Mouse (Mus musculus): ENCODE data around the gene Hook1. TPM values are rescaled to one million over a fixed set of nuclear protein-coding genes. Genes with fewer than 3 reads are reported as not detected.
A peak's percentile ranks its signal among the peaks of the same experiment; 100 is the strongest.

Gene Hook1
- 96.9 and 102 TPM in 2 replicates for polyA plus RNA-seq (2014; fragmentation: Nextera tagmentation; extraction: Ambion mirVana)

DNA sequence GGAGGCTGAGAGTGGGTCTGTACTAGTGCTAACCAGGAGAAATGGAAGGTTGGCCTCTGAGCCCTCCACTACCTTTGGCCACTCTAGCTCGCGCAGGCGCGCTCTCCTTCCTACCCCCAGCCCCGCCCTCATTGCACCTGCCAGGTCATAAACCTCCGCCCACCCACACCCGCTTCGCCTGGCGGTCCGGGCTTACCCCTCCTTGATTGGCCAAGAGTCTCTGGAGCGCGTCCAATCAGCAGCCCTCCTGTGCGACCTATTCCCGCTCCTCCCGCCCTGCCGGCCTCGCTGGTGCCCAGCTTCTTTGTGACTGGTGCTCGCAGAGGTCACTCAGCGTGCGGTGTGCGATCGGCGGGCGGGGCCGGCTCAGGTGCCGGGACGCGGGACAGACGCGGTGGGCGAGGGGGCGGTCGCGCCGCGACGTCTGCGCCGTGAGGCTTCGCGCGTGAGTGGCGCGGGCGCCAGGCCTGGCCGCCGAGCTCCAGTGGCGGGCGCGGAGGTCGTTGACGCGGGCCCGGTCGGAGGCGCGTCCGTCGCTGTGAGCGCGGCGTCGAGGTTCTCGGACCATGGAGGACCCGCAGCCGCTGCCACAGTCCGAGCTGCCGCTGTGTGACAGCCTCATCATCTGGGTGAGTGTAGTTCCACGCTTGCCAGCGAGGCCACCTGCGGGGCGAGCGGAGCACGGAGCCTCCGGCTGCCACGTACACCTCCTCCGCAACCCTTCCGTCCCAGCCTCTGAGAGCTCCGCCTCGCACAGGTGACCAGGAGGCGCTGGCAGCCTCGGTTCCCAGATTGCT is at the start of gene Hook1:
TSS of gene Hook1 (plus strand) at position 313 of the 797 bp plus-strand sequence.
- peak within 1 kb of the TSS; percentile 75 for H3K4me3 ChIP-seq (ENCODE audit: low read depth, low read length)
- H3K27me3 ChIP-seq (ENCODE audit: control insufficient read depth, insufficient read depth, low read length) = no peaks in the 10 kb centered on the region
- H3K36me3 ChIP-seq (ENCODE audit: control insufficient read depth, insufficient read depth, low read length) = no peaks in the 10 kb centered on the region
- under 1% methylated on average over 80 of the region's 82 CpGs for whole genome bisulfite sequencing
- H3K4me2 ChIP-seq (ENCODE audit: low read depth, low read length) = peak within 1 kb of the TSS; percentile 56
- peaks cover 6% of the 10 kb centered on the region; the same call in 1 of the 2 replicates for H3K4me1 ChIP-seq (ENCODE audit: control insufficient read depth, insufficient read depth, low read length)
- ATAC-seq (ENCODE audit: low read depth) = peak; percentile 100
- peak within 1 kb of the TSS; percentile 82 for H3K27ac ChIP-seq (ENCODE audit: low read depth, low read length)
- H3K9ac ChIP-seq (replicated peaks; ENCODE audit: low read depth, low read length) = peak within 1 kb of the TSS; percentile 89
- H3K9me3 ChIP-seq (ENCODE audit: control insufficient read depth, low read length) = no peaks in the 10 kb centered on the region

DNA sequence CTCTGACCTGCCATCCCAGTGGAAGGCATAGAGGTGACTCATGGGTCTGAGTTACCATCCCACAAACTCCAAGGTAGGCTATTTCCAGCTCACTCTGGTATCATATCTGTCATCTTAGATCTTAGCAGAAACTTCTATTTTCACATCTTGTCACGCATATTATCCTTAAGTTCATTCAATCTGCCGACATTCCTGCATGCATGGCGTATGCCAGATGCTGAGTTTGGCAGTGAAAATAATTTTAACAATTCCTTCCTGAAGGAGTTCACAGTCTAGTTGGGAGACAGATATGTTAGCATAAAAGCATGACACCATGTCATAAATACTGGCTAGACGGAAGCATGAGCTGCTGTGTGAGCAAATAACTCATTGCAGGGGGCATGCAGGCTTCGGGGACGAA is 49.3 kb upstream of the Hook1 start:
- Histone ChIP-seq H3K36me3 (ENCODE audit: control insufficient read depth, insufficient read depth, low read length) (no peaks in the 10 kb centered on the region), H3K27me3 (ENCODE audit: control insufficient read depth, insufficient read depth, low read length) (no peaks in the 10 kb centered on the region), H3K4me1 (ENCODE audit: control insufficient read depth, insufficient read depth, low read length) (no peaks in the 10 kb centered on the region), H3K4me3 (ENCODE audit: low read depth, low read length) (no peak overlapping the region), H3K4me2 (ENCODE audit: low read depth, low read length) (no peak overlapping the region), H3K9me3 (ENCODE audit: control insufficient read depth, low read length) (no peaks in the 10 kb centered on the region), H3K9ac (replicated peaks; ENCODE audit: low read depth, low read length) (no peak overlapping the region), H3K27ac (ENCODE audit: low read depth, low read length) (no peak overlapping the region)
- WGBS = 79% methylated on average over 6 of the region's 6 CpGs
- ATAC-seq (ENCODE audit: low read depth) = no peak

DNA sequence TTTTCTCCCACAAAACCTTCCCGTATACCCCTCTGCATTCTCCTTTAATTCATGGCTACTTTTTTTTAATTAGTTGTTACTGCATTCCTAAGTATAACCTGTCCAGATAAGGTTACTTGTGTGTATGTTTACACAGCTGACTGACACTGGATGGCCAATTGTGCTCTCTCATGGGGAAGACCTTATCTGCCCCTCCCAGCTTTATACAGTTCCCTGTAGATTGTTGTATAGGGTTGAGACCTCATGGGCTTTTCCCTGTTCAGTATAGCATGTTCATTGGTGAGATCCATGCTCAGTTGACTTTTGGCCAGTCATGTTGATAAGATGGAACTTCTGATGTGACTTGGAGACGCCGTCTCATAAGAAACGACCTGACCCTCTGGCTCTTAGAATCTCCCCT is 46.6 kb upstream of the Hook1 start:
- ATAC-seq (ENCODE audit: low read depth) = no peak
- Histone ChIP-seq H3K27me3 (ENCODE audit: control insufficient read depth, insufficient read depth, low read length) (no peaks in the 10 kb centered on the region), H3K9ac (replicated peaks; ENCODE audit: low read depth, low read length) (no peak overlapping the region), H3K4me2 (ENCODE audit: low read depth, low read length) (no peak overlapping the region), H3K4me1 (ENCODE audit: control insufficient read depth, insufficient read depth, low read length) (no peaks in the 10 kb centered on the region), H3K27ac (ENCODE audit: low read depth, low read length) (no peak overlapping the region), H3K36me3 (ENCODE audit: control insufficient read depth, insufficient read depth, low read length) (no peaks in the 10 kb centered on the region), H3K9me3 (ENCODE audit: control insufficient read depth, low read length) (no peaks in the 10 kb centered on the region), H3K4me3 (ENCODE audit: low read depth, low read length) (no peak overlapping the region)
- 91% methylated on average over 4 of the region's 4 CpGs for WGBS

DNA sequence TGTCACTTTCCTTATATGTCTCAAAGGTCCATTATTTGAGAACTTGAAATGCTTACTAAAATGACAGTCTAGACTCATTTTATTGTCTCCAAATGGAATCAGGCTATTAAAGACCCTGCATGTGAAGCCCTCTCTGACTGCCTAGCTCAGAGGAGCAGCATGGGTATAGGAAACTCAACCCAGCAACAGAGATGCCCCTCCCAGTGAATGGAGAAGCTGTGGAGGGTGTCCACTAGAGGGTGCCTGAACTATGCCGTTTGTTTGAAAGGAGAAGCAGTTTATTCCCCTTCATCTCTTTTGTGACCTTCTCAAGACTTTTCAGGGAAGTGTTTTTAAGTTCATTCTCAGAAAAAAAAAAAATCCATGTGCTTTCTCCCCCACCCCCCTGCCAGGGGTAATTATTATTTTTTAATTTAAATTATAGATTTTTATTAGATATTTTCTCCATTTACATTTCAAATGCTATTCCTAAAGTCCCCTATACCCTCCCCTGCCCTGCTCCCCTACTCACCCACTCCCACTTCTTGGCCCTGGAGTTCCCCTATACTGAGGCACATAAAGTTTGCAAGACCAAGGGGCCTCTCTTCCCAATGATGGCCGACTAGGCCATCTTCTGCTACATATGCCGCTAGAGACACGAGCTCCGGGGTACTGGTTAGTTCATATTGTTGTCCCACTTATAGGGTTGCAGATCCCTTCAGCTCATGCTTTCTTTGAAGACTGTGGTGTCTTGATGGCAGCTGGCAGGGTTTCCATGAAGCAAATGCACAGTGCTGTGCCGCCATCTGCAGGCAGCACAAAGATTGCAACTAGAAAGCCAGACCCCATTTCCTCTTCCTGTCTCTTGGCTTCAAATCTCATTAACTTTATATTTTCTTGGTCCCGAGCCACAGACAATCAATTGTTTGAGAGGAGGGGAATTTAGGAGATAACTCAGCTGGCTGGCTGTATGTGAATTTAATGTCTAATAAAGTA is 42.5 kb upstream of the Hook1 start:
- WGBS = 17% methylated on average over 7 of the region's 7 CpGs
- no peak overlapping the region for H3K9ac ChIP-seq (replicated peaks; ENCODE audit: low read depth, low read length)
- no peak overlapping the region for H3K27ac ChIP-seq (ENCODE audit: low read depth, low read length)
- H3K36me3 ChIP-seq (ENCODE audit: control insufficient read depth, insufficient read depth, low read length) = no peaks in the 10 kb centered on the region
- peak; percentile 89 for ATAC-seq (ENCODE audit: low read depth)
- H3K27me3 ChIP-seq (ENCODE audit: control insufficient read depth, insufficient read depth, low read length) = no peaks in the 10 kb centered on the region
- H3K9me3 ChIP-seq (ENCODE audit: control insufficient read depth, low read length) = no peaks in the 10 kb centered on the region
- H3K4me1 ChIP-seq (ENCODE audit: control insufficient read depth, insufficient read depth, low read length) = no peaks in the 10 kb centered on the region
- H3K4me2 ChIP-seq (ENCODE audit: low read depth, low read length) = no peak overlapping the region
- no peak overlapping the region for H3K4me3 ChIP-seq (ENCODE audit: low read depth, low read length)

DNA sequence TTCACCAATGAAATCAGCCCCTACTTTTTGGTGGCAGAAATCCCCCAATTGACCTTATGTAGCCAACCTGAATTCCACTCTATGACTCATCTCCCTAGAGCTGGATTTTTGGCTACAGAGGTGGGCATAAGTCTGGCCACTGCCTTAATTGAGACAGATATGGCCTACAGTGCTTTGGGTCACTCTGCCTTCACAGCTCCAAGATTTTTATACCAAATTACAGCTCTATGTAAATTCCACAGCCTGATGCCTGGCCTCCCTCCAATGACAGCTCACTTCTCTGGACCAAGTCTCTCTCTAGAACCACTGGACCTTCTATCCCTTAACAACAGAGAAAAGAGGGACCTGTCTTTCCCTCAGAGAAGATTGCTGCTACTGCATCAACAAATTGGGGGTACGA is 38.2 kb upstream of the Hook1 start:
- Histone ChIP-seq H3K4me3 (ENCODE audit: low read depth, low read length) (no peak overlapping the region), H3K27me3 (ENCODE audit: control insufficient read depth, insufficient read depth, low read length) (no peaks in the 10 kb centered on the region), H3K9me3 (ENCODE audit: control insufficient read depth, low read length) (no peaks in the 10 kb centered on the region), H3K4me2 (ENCODE audit: low read depth, low read length) (no peak overlapping the region), H3K4me1 (ENCODE audit: control insufficient read depth, insufficient read depth, low read length) (no peaks in the 10 kb centered on the region), H3K27ac (ENCODE audit: low read depth, low read length) (no peak overlapping the region), H3K36me3 (ENCODE audit: control insufficient read depth, insufficient read depth, low read length) (no peaks in the 10 kb centered on the region), H3K9ac (replicated peaks; ENCODE audit: low read depth, low read length) (no peak overlapping the region)
- WGBS = 95% methylated on average over 1 of the region's 1 CpGs
- no peak for ATAC-seq (ENCODE audit: low read depth)

DNA sequence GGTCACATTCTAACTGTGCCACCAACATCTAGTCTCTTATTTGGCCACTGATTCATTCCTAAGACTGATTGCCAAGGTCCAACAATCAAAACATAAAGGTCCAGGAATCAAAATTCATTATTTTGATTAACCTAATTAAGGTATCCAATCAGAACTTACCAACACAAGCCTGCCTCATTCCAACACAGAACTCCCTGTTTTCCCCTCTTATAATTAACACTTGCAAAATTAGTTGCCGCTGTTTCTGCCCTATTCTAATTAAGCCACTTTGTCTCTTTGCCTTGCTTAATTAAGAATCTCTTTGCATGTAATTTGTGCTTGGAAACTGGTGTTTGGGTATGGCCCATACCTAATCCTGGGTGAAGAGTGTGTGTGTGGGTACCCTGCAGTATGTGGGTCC is 37.1 kb upstream of the Hook1 start:
- ATAC-seq (ENCODE audit: low read depth) = no peak

DNA sequence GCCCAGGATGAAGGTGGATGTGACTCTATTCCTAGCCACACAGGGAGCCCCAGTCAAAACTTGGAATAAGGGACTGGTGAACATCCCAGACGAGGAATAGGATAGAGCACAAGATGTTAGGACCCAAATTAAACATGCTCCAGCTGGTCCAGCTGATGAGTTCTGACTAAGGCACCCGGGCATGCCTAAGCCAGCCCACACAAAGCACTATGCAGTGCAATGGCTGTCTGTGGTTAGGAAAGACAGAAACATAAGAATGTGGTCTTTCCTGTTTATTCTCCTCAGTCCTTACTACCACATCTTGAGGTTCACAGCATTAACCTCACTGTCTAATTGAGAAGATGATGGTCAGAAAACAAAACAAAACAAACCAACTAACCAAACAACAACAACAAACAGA is 35.7 kb upstream of the Hook1 start:
- Histone ChIP-seq H3K4me1 (ENCODE audit: control insufficient read depth, insufficient read depth, low read length) (no peaks in the 10 kb centered on the region), H3K36me3 (ENCODE audit: control insufficient read depth, insufficient read depth, low read length) (no peaks in the 10 kb centered on the region), H3K9ac (replicated peaks; ENCODE audit: low read depth, low read length) (no peak overlapping the region), H3K27me3 (ENCODE audit: control insufficient read depth, insufficient read depth, low read length) (no peaks in the 10 kb centered on the region), H3K4me2 (ENCODE audit: low read depth, low read length) (no peak overlapping the region), H3K9me3 (ENCODE audit: control insufficient read depth, low read length) (no peaks in the 10 kb centered on the region), H3K27ac (ENCODE audit: low read depth, low read length) (no peak overlapping the region), H3K4me3 (ENCODE audit: low read depth, low read length) (no peak overlapping the region)
- ATAC-seq (ENCODE audit: low read depth) = no peak
- 63% methylated on average over 2 of the region's 2 CpGs for WGBS

More for the DNA sequence above, 37.1 kb upstream of the Hook1 start:
- Histone ChIP-seq H3K4me1 (ENCODE audit: control insufficient read depth, insufficient read depth, low read length) (no peaks in the 10 kb centered on the region), H3K27me3 (ENCODE audit: control insufficient read depth, insufficient read depth, low read length) (no peaks in the 10 kb centered on the region), H3K27ac (ENCODE audit: low read depth, low read length) (no peak overlapping the region), H3K4me2 (ENCODE audit: low read depth, low read length) (no peak overlapping the region), H3K9me3 (ENCODE audit: control insufficient read depth, low read length) (no peaks in the 10 kb centered on the region), H3K4me3 (ENCODE audit: low read depth, low read length) (no peak overlapping the region), H3K36me3 (ENCODE audit: control insufficient read depth, insufficient read depth, low read length) (no peaks in the 10 kb centered on the region), H3K9ac (replicated peaks; ENCODE audit: low read depth, low read length) (no peak overlapping the region)
- 74% methylated on average over 1 of the region's 1 CpGs for WGBS

DNA sequence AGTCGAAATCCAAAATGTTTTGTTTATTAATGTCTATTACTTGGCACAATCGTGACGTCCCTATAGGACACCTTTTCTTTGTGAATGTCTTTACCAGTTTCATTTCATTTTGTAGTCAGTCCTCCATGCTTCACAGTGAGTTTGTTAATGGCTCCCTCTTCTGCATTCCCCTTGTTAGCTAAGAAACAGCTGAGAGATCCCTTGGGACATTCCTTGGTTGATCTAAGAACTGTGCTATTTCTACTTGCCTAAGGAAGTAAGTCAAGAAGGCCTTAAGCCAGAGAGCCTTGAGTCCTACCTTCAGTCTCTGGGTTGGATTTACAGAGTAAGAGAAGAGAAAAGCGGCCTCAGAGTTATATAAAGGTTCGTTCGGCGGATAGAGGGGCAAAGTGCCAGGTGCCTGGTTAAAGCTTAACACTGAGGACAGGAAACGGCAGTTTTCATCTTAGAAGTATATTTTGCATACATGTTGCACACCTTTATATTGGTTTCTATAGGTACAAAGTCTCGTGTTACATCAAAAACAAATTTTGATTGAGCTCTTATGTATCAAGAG is 33.2 kb upstream of the Hook1 start:
- no peaks in the 10 kb centered on the region for H3K4me1 ChIP-seq (ENCODE audit: control insufficient read depth, insufficient read depth, low read length)
- WGBS = 87% methylated on average over 9 of the region's 9 CpGs
- no peak for ATAC-seq (ENCODE audit: low read depth)

More for the DNA sequence above, 33.2 kb upstream of the Hook1 start:
- Histone ChIP-seq H3K9ac (replicated peaks; ENCODE audit: low read depth, low read length) (no peak overlapping the region), H3K9me3 (ENCODE audit: control insufficient read depth, low read length) (no peaks in the 10 kb centered on the region), H3K36me3 (ENCODE audit: control insufficient read depth, insufficient read depth, low read length) (no peaks in the 10 kb centered on the region), H3K4me2 (ENCODE audit: low read depth, low read length) (no peak overlapping the region), H3K27me3 (ENCODE audit: control insufficient read depth, insufficient read depth, low read length) (no peaks in the 10 kb centered on the region), H3K27ac (ENCODE audit: low read depth, low read length) (no peak overlapping the region), H3K4me3 (ENCODE audit: low read depth, low read length) (no peak overlapping the region)

Measured in neural tube, embryonic 14.5 days (tissue).